Mouse (Mus musculus) heart, postnatal 25 days (tissue): Measurements from ENCODE around the gene Pde4b. TPM values are rescaled to one million over a fixed set of nuclear protein-coding genes. Genes with fewer than 3 reads are reported as not detected.

Source experiments
- DNase-seq: peaks from one replicate; pipeline ENCODE4 v3.0.0; 2022; ENCODE audit warnings: low spot score
- intact Hi-C: fragments of 180-260 bp; cut with DNase I; formaldehyde crosslinking; loops from one replicate; pipeline ENCODE4 v1.15.1; 2025
- total RNA-seq, 2 experiments: library from RNA; stranded (reverse); gene quantifications; 2 replicates each; pipeline ENCODE4 v1.2.3; 2021

The Pde4b gene
- total RNA-seq, 2 experiments from 2014 or later = 24.3 to 34.2 TPM

DNA sequence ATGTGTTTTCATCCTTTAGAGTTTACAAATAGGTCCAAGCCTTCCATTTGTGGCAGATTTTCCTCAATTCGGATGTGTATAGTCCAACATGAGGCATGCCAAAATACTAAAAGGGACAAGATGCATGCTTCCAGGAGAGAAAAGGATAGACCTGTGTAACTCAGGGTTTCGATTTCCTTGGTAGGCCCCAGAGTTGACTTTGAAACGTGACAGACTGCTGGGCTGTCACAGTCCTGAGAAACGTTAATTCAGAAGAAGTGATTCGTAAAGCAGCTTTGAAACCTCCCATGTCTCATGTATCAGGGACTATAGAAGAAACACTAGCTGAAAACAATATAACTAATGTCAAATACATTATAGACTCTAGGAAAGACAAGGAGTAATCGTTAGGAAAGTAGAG is 495.6 kb downstream of the Pde4b start:
- intact Hi-C loops = no loop called here
- no peak for DNase-seq

DNA sequence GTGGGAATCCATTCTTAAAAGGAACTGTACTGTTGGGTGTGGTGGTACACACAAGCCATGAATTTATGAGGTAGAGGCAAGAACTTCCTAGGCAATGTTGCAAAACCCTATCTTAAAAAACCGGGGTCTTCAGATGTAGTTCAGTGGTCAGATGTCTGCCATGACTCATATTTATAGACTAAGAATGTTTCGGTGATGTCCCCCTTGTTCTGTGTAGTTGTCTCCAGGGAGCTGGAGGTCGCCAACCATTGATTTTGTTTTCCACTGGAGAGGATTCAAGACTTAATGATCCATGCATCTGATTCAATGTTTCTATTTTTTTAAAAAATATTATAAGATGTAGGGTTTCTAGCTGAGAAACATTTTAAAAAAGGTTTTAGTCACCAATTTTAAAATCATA is 496.1 kb downstream of the Pde4b start:
- DNase-seq = no peak
- intact Hi-C loops = no loop called here

DNA sequence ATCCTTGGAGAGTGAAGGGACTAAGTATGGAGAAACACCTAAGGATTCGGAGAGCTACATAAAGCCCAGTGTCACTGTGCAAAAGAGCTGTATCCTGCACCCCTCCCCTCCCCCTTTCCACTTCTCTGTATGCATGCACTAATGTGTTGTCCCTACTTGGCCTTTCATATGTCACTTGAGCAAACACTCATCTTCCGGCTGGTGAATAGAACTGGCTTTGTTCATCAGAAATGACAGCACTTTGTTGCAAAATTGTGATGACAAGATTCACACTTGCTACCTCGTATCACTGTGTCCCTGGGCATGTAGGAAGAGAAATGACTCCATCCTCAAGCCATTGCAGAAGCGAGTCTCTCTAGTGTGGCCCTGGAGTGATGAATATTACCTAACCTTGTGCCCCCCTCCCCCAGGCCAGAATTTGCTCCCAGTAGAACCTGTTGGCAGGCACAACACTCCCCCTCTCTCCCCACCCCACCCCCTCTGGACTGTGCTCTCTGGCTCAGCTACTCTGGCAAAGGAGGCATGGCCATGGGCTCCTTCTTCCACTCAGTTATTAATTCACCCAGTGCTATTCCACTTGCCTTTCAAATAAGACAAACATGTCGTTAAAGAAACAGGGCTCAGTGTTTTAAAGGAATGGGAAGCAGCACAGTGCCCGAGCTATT is 497.4 kb downstream of the Pde4b start:
- intact Hi-C loops = no loop called here
- DNase-seq = no peak

DNA sequence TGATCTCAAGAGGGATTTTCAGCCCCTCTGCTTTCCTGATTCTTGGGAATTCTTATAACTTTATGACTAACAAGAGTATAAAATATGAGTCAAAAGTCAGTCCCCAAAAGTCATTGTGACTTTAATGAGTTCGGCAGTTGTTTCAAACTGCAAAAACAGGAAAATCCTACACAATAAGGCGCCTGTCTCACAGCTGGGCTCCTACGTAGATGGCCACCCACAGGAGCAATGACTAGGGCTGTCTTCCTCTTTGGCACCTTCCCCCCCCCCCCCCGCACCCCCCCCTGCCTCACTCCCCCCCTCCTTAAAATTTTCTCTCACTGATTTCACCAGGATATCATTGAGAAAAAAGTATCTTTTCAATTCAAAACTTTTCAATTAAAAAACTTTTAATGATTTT is 498.2 kb downstream of the Pde4b start:
- DNase-seq = no peak
- intact Hi-C loops = no loop called here

DNA sequence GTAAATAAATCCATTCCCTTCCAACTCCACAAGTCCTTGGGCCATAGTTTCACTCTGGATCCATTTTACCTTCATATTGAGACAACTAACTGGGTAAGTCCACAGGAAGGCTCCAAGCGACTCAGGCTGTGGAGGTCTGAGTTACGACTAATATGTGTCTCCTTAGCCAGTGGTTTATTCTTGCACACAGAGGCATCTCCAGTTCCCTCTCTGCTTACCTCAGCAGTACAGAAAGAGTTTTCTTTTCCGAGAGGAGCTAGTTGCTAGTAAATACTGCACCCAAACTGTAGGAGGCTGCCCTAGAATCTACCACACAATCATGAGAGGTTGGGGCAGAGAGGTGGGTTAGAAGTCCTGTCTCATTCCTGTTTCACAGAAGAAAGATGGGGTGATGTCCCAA is 499.4 kb downstream of the Pde4b start:
- DNase-seq = no peak
- intact Hi-C loops = no loop called here

DNA sequence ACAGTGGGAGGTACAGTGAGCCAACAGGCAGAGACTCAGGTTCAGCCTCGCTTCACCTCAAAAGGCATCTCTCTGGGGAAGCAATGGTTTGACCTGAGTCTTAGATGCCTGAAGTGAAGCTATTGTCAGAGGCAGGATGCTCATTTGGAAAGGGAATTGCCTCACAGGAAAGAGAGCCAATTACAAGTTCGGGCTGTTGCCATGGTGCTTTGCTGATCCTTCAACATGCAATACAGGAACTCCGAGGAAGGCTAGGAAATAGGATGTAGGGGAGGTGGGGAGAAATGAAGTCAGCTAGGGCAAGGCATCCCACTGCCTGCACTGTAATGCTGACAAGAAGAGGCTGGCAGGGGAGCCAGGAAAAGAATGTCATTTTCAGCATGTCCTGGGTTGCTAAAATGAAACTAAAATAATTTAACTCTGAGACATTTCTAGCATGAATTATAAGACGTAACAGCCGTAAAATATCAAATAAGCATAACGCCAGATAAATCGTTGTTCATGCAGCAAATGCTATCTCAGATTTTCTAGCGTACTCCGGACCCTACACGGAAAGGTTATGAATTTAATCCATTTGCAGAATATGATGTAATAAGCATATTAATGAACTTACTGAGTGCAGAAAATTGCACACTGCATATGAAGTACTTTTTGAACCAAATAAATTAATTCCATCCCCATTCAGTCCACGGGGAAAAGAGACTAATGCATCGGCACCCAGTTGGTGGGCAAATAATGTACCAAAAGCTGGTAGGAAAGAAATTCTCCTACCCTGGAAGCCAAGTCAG is 501.5 kb downstream of the Pde4b start:
- peak; percentile 60 for DNase-seq
- intact Hi-C loops = loop anchor here (2.0 kb wide), 1 partner anchor 14 kb away; no protein-coding TSS in a partner anchor

DNA sequence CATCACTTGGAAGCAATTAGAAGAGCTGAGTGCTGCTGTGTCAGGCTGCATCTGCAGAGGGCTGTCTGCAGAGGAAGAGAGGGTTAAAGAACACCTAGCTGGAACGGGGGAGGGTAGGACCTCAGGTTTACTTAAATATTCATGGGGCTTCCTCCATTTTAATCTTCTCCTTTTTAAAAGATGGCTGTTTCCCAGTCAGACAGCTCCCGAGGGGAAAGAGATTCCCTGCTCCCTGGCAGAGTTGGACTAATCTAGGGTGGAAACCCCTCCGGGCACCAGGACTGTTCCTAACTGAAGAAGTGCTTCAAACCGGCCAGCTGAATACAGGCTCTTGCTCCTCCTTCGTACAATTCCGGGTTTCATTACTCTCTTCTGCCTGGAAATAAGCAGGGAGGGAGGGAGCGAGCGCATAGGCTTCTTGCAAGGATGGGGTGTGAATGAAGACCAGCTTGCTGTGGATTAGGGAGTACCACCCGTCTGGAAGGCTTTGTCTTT is 502.2 kb downstream of the Pde4b start:
- DNase-seq = no peak
- intact Hi-C loops = loop anchor here (2.0 to 5.0 kb wide), 2 partner anchors 15 to 63 kb away; no protein-coding TSS in a partner anchor

DNA sequence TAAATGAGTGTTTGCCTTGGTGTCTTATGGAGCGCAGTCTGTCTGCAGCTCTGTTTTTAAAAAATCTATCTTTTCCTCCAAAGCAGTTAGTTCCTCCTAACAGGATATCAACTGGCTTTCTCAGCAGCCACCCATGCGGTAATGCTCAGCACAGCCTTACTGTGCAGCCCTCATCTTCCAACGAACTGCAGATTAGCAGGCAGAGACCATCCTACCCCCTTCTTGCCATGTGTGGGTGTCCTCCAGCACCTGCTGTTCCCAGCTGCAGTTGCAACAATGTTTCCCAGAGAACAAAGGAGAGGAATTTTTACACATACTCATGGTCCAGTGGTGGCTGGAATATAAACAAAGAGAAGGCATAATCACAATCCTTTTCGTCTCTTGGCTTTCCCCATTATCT is 504.5 kb downstream of the Pde4b start:
- intact Hi-C loops = loop anchor here (5.0 kb wide), 1 partner anchor 61 kb away; no protein-coding TSS in a partner anchor
- no peak for DNase-seq

DNA sequence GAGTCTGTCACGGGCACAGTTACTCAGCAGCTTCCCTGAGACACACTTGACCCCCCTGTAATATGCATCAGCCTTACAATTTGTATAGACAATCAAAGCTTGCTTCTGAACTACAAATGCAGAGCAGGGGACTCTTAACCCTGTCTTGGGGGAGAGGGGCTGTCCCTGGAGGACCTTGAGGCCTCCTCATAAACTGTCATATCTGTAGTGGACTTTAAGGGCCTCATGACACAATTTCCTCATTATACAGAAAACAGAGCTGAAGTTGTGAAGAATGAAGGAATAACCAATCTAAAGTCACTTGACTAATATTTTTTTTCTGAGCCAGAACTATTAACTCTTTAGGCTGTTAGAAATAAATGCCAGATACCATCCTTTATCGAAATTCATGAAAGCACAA is 505.2 kb downstream of the Pde4b start:
- intact Hi-C loops = loop anchor here (5.0 kb wide), 1 partner anchor 60 kb away; no protein-coding TSS in a partner anchor
- DNase-seq = no peak

DNA sequence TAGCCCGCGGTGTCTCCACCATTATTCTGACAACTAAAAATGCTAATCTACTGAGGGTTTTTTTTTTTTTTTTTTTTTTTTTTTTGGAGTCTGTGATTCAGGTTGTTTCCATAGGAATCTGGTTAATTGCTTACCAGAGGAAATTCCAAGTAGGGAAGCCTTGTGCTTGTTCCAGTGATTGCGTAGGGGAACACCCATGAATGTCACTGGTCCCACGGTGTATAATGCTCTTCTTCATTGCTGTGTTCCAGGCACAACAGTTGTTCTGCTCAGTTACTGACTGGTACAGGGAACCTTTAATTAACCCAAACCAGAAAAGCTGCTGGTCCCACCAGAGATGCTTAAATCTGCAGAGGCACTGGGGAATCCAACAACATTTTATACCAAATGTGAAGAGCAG is 506.3 kb downstream of the Pde4b start:
- intact Hi-C loops = loop anchor here (5.0 kb wide), 1 partner anchor 59 kb away; no protein-coding TSS in a partner anchor

DNA sequence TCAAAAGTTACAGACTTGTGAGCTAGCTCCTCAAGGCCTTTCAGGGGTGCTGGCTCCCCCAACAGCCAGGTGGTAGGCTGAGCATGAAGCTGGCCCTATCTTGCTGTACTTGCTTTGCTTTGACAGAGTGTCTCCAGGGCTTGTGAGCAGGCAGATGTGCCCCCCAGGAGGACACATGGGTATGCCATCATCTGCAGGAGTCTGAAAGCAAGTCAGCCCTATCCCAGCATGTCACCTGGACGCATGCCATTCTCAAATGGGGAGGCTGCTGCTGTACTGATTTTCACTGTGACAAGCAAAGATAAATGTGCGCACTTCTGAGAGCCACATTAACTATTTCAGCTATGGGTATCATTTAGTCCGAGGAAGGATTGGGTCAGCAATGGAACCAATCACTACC is 507.2 kb downstream of the Pde4b start:
- intact Hi-C loops = loop anchor here (5.0 kb wide), 1 partner anchor 58 kb away; no protein-coding TSS in a partner anchor
- DNase-seq = no peak

More for the DNA sequence above, 506.3 kb downstream of the Pde4b start:
- no peak for DNase-seq

DNA sequence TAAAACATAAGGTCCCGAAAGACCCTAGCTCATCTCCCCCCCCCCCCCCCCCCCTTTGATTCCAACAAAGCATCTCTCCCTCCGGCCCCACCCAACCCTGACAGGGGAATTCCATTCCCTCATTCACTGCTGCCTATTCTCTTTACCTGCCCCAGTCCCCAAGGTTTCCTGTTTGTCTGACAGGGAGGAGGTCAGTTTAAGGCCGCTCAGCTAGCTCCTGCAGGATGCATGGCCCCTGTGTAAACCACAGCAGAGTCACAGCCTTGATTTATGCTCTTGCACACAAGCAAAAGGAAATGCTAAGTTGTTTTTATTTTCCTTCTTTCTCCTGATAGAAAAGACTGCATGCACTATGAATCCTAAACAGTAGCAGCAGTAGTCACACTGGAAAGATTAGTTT is 516.6 kb downstream of the Pde4b start:
- DNase-seq = no peak
- intact Hi-C loops = no loop called here

DNA sequence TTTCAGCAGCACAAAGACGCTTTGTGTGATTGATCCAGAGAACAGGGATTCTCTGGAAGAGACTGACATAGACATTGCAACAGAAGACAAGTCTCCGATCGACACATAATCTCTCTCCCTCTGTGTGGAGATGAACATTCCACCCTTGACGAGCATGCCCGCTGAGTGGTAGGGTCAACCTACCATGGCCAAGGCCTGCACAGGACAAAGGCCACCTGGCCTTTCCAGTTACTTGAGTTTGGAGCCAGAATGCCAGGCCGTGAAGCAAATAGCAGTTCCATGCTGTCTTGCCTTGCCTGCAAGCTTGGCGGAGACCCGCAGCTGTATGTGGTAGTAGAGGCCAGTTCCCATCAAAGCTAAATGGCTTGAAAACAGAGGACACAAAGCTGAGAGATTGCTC is 517.9 kb downstream of the Pde4b start:
- no peak for DNase-seq
- intact Hi-C loops = no loop called here

DNA sequence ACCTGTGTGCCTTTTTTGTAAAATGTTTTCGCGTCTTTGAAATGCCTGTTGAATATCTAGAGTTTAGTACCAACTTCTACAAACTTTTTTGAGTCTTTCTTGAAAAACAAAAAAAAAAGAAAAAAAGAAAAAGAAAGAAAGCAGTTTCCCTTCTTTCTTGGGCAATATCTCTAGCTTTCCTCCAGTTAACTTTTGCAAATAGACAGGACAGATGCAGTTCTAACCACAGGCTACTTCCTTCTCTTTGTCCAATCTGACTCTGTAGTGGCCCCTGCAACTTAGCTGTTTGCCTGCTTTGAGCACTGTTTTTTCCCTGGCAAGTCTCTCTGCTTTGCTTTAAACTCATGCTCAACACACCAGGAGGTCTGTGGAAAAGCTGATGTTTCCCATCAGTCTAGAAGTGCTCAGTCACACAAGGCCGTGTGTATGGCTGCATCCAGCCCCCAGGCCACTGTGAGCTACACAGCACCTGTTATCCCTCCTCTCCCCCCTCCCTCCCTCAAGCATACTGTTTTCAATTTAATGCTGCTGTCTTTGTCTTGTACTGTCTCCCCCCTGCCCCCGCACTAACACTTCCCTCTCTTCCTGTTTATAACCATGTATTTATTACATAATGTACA is 518.5 kb downstream of the Pde4b start:
- intact Hi-C loops = no loop called here

DNA sequence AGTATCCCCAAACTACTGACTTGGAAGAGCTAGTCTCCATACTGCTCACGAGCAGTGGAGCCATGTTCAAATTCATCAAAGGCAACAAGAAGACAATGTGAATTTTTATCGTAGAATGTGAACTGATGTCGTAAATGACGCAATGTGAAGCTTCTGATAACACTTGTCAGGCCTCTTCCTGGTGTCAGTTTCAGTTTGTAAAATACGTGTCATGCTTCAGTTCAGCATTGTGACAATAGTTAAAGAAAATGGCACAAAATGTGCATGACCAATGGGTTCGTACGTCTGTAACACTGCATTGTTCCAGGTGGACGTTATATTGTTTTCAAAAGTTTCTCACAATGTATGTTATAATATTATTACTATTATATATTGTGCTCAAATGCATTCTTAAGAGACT is 519.5 kb downstream of the Pde4b start:
- intact Hi-C loops = no loop called here
- no peak for DNase-seq

More for the DNA sequence above, 518.5 kb downstream of the Pde4b start:
- DNase-seq = no peak

DNA sequence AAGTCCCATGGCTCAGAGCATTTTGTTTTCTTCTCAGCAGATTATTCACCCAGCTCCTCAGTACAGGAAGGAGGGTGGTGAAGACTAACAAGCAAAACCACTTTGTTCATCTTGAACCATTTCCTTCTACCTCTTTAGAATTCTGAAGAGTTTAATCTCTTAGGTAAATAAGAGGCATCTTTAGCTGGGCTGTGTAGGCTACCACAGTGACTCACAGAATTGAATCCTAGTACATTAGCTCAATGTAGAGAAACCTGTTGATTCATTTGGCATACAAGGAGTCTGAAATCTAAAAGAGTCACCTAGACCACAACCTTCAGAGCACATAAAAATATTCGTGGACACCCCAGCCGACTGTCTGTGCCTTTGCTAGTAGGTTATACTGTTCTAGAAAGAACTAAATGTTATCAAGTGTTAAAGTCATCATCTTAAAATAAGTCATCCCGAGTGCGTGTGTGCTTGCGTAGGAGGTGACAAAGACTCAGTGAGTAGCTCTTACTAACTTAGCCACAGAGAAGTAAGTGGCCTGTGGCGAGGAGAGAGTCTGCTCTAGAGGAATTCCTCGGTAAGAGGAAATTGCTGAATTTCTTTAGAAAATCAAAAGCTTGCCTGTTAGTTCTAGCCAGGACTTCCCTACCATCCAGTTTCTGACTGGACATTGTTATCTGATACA is 520.5 kb downstream of the Pde4b start:
- DNase-seq = no peak
- intact Hi-C loops = no loop called here

DNA sequence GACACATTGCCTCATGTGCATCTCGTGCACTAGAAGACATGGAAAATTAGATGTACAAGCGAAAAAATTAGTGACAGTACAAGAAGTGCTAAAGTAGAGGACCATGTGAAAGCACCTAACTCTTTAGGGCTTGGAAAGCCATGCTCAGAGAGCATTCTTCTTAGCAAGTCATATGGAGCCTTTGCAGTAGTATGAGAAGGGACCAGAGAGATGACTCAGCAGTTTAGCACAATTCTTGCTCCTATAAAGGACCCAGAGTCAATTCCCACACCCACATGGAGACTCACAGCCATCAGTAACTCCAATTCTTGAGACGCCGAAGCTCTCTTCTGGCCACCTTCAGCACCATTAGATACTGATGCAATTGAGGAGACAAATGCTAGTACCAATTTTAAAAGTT is 525.3 kb downstream of the Pde4b start:
- DNase-seq = no peak
- intact Hi-C loops = loop anchor here (2.0 kb wide), 1 partner anchor 14 kb away; no protein-coding TSS in a partner anchor

DNA sequence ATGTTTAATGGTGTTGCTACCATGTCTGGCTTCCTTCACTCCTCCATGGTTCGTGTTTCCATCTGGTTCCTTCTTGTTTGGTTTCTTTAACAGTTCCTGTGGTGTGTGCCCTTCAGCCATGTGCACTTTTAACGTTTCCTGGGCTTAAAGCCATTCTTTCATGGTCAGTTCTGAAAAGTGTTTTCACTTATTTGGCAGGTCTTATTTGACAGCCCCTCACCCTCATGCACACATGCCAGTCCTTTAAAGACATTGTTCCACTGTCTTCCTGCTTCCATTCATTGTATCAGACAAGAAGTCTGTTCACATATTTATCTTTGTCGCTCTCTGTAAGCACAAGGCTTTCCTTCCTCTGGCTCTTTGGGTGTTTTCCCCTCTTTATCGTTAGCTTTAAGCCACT is 530.4 kb downstream of the Pde4b start:
- intact Hi-C loops = no loop called here
- no peak for DNase-seq

DNA sequence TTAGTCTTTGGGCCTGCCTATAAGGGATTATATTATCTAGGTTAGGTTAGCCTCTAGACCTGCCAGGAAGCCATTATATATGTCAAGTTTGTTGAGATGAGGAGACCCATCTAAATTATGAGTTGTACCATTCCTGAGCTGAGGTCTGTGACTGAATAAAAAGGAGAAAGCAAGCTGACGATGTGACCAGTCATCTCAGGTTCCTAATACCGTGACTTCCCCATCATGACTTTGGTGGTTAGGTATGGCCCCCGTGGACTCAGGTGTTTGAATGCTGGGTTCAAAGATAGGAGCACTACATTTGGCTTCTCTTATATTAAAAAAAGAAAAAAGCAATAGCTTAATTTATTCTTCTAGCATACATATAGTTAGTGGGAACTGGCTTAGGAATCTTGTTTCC is 531.3 kb downstream of the Pde4b start:
- intact Hi-C loops = no loop called here
- DNase-seq = no peak
